Mouse (Mus musculus): ENCODE results near the gene Rsph3b.
"Not testable (repeated sequence)": the region's sequence is repeated elsewhere in the genome, so short reads cannot be mapped to it uniquely, and the experiment has no call there.

DNA sequence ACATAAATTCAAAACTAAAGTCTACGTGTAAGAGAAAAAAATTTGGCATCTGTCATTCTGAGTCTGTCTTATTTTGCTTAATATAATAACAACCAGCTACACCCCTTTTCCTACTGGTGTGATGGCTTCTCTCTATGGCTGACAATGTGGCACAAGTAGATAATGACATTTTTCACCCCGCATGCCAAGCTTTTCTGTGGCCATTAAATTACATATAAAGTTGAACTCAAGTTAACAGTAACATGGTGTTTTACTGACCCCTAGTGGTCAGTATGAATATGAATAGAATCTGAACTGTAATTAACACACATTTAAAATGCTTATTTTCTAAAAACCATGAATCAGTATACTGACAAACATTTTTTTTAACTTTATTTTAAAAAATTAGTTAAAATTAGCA, 48.1 kb downstream of the Rsph3b start:
- not testable (repeated sequence) for TF ChIP-seq CTCF (IDR thresholded peaks at IDR 0.05; ENCODE audit: borderline replicate concordance, control insufficient read depth, extremely low read depth, insufficient read depth, low read length, poor library complexity); POLR2A (IDR thresholded peaks at IDR 0.05; ENCODE audit: control insufficient read depth, extremely low read depth, insufficient read depth, low read length, poor library complexity)

All from thymus, adult 2 months (tissue).